Mouse (Mus musculus) brain, embryonic 18.5 days (tissue): ENCODE measurements around the gene Kcnma1.

Experiments used
- DNase-seq: peaks from one replicate; pipeline ENCODE4 v3.0.0-alpha.2; 2012; ENCODE audit warnings: low read depth, low spot score

Gene Kcnma1

GRCm38 (mm10) chr14:23857034-23857433 is 157.3 kb downstream of the Kcnma1 start:
- DNase-seq, result no peak

DNA sequence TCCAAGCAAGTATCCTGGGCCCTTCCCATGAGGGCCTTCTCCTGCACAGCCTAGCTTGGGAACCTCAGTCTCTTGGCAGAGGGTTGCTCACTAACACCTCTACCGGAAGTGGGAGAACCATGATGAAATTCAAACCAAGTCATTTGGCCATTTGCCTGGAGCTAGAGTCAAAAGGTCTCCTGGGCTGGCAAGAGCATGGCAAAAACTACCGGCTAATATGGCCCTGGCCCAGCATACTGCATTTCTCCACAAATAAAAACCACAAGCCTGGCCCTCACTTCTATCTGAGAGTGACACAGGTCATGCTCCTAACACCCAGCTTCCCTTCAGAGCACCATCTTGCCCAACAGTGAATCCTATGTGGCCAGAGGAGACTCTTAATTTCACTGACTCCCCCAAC is 159.3 kb downstream of the Kcnma1 start:
- no peak for DNase-seq

DNA sequence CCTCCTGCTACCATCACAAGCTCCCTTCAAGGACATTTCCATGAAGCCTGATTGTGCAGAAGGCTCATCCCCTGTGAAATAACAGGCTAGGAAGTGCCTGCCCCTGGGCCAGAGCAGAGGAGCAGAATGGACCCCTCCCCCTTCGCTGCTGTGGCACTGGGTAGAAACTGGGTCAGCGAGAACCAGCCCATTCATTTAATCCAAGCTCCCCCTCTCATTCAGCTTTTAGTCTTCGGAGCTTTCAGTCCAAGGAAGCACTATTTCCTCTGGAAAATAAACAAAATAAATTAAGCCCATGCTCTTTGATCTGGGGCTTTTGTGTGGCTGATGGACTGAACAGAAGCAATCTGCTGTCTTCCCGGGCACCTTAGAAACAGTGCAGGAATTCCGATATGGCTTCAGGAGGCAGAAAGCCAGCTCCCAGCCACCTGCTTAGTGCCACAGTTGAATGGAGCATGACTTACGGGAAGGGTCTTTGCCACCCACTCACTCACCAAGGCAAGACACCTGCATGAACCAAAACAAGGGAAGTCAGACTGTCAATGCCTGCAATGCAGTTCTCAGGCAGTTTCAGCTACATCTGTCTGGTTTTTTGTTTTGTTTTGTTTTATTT is 165.7 kb downstream of the Kcnma1 start:
- DNase-seq, result no peak

DNA sequence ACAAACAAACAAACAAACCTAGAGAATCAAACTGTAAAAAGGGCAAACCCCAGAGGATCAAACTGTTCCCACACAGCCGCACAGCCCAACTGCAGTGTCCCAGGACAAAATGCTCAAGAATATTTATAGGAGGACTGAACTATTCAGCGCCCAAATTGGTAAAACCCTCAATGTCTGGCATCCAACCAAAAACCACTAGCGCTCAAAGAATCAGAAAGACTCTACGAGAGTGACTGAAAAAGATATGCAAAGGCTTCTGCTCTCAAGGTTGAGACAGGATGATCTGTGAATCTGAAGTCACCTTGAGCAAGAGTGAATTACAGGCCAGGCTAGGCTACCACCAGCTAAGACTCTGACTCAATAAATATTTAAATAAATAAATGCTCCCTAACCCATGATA is 167.6 kb downstream of the Kcnma1 start:
- DNase-seq, result no peak

GRCm38 (mm10) chr14:23842025-23842424 is 172.3 kb downstream of the Kcnma1 start:
- no peak for DNase-seq

- DNase-seq, result no peak
Observed at GRCm38 (mm10) chr14:23839613-23840012, 174.7 kb downstream of the Kcnma1 start.

GRCm38 (mm10) chr14:23835387-23836111 is 178.7 kb downstream of the Kcnma1 start:
- no peak for DNase-seq

- DNase-seq, result no peak
Observed at GRCm38 (mm10) chr14:23831284-23831683, 183.0 kb downstream of the Kcnma1 start.

DNA sequence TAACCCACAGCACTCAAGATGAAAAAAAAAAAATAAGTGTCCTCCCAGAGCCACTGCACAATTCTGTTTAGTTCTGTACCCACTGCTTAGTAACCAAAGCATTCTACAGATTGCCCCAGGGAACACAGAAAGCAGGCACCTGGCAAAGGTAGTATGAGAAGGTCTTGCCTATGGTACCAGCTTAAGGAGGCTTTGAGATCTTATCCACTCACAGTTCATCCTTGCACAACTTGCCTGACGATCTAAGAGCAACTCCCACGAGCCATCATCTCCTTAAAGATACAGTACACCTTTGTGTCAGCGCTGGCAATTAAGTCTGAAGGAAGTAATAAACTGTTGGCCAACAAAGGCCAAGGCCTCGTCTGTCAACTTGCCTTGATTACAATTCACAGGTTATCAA is 184.0 kb downstream of the Kcnma1 start:
- no peak for DNase-seq

- no peak for DNase-seq
Observed at GRCm38 (mm10) chr14:23828711-23829320, 185.5 kb downstream of the Kcnma1 start.

- DNase-seq, result no peak
Observed at GRCm38 (mm10) chr14:23824937-23825336, 189.4 kb downstream of the Kcnma1 start.

GRCm38 (mm10) chr14:23824267-23824666 is 190.0 kb downstream of the Kcnma1 start:
- DNase-seq, result no peak

GRCm38 (mm10) chr14:23817585-23817984 is 196.7 kb downstream of the Kcnma1 start:
- DNase-seq, result no peak

GRCm38 (mm10) chr14:23810081-23810480 is 204.2 kb downstream of the Kcnma1 start:
- DNase-seq, result no peak

DNA sequence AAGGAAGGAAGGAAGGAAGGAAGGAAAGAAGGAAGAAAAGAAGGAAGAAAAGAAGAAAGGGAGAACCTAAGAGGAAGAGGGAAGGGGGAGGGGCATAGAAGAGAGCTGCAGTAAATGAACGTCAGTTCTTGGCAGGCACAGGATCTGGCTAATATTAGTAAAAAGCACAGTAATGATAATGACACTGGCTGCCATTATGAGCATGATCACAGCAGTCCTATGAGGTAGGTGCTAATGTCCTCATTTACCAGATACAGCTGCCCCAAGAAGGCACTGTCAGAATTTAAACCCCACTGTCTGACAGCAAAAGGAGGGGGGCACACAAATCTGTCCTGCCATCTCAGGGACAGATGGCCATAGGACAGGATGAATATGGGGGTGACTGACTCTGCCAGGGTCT is 205.2 kb downstream of the Kcnma1 start:
- DNase-seq, result no peak

- DNase-seq, result no peak
Observed at GRCm38 (mm10) chr14:23806378-23806777, 207.9 kb downstream of the Kcnma1 start.

DNA sequence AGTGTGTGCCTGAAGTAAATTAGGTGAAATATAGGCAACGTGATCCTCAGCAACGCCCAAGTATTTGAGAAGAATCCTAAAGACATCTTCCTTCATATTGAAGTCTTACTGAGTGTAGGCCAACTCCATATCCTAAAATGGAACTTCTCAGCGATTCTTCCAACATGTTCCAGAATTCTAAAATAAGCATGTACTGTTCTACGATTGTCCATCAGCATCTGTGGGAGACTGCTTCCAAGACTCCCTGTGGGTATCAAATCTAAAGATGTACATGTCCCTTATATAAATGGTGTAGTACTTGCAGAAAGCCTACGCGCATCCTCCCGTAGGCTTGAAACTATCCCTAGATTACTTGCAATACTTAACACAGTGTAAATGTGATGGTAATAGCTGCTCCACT is 217.4 kb downstream of the Kcnma1 start:
- DNase-seq, result no peak

GRCm38 (mm10) chr14:23792674-23793073 is 221.6 kb downstream of the Kcnma1 start:
- no peak for DNase-seq

DNA sequence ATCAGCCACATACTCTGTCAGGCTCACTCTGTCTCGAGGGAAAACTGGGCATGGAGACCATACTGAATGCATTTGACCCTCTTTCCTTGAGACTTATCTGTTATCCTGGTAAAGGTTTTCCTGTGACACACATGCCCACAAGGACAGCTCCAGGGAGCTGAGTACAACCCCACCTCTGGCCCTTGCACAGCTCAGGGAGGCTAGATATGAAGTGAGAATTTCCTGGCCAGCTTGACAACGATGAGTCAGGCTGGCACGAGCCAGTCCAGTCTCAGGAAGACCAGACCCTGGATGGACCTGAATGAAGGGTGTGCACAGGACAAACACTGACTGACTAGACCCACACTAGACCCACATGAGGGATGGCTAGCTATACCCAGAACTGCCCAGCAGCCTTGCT is 222.2 kb downstream of the Kcnma1 start:
- DNase-seq, result no peak

- DNase-seq, result no peak
Observed at GRCm38 (mm10) chr14:23791261-23791691, 223.0 kb downstream of the Kcnma1 start.

DNA sequence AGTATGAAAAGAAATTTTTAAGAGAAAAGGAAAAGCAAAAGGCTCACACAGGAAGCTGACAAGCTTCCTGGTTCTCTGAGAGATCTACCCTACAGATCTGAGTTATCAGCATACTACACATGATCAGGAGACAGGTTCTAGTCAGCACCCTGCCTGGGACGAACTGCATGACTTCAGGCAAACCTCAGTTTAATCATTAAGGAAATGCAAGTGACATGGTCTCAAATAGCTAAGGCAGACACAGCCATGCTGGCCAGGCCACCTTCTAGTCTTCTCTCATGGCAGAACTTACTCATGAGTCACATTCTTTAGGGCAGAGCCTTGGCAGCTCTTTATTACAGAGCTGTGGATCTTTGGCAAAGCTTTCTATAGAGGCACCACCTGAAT is 227.6 kb downstream of the Kcnma1 start:
- no peak for DNase-seq

DNA sequence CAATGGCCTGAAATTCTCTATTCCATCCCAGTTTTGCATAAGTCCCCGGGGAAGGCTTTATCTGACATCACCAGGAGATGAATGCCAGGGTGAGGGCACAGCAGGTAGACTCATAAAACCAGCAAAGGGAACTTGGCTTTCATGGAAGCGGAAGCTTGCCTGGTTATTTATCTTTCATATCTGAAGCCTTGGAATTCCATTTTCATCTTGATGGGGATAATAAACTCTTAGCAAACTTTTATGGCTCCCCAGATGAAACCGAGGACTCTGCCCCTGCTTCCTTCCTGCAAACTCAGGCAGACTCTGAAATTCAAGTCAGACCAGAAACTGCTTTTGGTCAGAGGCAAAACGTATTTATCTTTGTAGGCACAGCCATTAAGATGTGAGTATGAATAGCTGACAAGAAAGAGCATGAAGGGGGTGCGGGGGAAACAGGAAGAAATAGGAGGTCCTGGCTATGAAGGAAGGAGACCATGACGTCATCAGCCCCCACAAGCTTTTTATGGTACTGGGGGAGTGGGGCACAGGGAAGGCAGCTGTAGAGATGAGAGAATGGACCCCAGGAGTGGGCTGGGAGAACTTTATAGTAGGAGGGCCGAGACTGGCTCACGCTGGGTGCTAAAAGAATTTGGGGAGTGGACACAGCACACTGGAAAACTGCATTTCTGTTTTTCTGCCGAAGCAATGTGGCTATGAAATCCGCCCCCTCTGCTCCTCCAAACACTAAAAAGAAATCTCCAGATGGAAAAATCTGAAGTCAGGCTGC is 228.2 kb downstream of the Kcnma1 start:
- no peak for DNase-seq
